Mouse (Mus musculus) liver, embryonic 13.5 days (tissue): ENCODE data around the gene Acin1. TPM values are rescaled to one million over a fixed set of nuclear protein-coding genes. Genes with fewer than 3 reads are reported as not detected.

Experiments
- ATAC-seq: fragments of 200-750 bp; cut with Nextera tagmentation; 2 replicates; pipeline ENCODE4 v1.8.0; 2017; ENCODE audit warnings: low read depth, mild to moderate bottlenecking, moderate number of reproducible peaks, moderate library complexity
- DNase-seq: peaks from one replicate; pipeline ENCODE4 v3.0.0; 2022
- H3K27ac ChIP-seq: fragments of 300-500 bp; sonication (generic); 2 replicates; pipeline ENCODE4 v1.5.1; 2015; ENCODE audit warnings: moderate library complexity, mild to moderate bottlenecking, inconsistent platforms
- H3K27me3 ChIP-seq: fragments of 300-500 bp; sonication (generic); 2 replicates; pipeline ENCODE4 v1.6.1; 2015; ENCODE audit warnings: mild to moderate bottlenecking, inconsistent platforms
- H3K36me3 ChIP-seq: fragments of 300-500 bp; sonication (generic); 2 replicates; pipeline ENCODE4 v1.6.1; 2015; ENCODE audit warnings: mild to moderate bottlenecking, inconsistent platforms
- H3K4me1 ChIP-seq: fragments of 300-500 bp; sonication (generic); replicated peaks from 2 replicates; pipeline ENCODE4 v1.6.1; 2015; ENCODE audit warnings: inconsistent platforms
- H3K4me2 ChIP-seq: fragments of 300-500 bp; sonication (generic); 2 replicates; pipeline ENCODE4 v1.6.1; 2015; ENCODE audit warnings: inconsistent platforms, mild to moderate bottlenecking, moderate library complexity
- H3K4me3 ChIP-seq: fragments of 300-500 bp; sonication (generic); replicated peaks from 2 replicates; pipeline ENCODE4 v1.5.1; 2015; ENCODE audit warnings: mild to moderate bottlenecking, inconsistent platforms
- H3K9ac ChIP-seq: fragments of 300-500 bp; sonication (generic); 2 replicates; pipeline ENCODE4 v1.6.1; 2015; ENCODE audit warnings: mild to moderate bottlenecking, inconsistent platforms
- H3K9me3 ChIP-seq: fragments of 300-500 bp; sonication (generic); replicated peaks from 2 replicates; pipeline ENCODE4 v1.6.1; 2016; ENCODE audit warnings: inconsistent platforms
- WGBS: fragments of 180-500 bp; shearing (Covaris S2); methylation state at CpG from one replicate; pipeline ENCODE4 v1.1.7; 2015; ENCODE audit not compliant: insufficient replicate concordance; 5-methylcytosine and 5-hydroxymethylcytosine counted together
- polyA plus RNA-seq: library from polyadenylated mRNA; unstranded; fragments of >200 nt; fragmentation: Nextera tagmentation; extraction: Ambion mirVana; gene quantifications from 2 replicates; pipeline ENCODE4 v1.2.1, GENCODE M21; 2015

Acin1 gene
- polyA plus RNA-seq, 1 experiment from 2014 or later: 62.5 TPM

GRCm38 (mm10) chr14:54698733-54699132 lies 12.0 kb upstream of the Acin1 start, which contains the start of gene Gm29776:
Gene Gm29776 (minus strand): TSS chr14:54698833.
- H3K4me1 ChIP-seq: peaks cover 10% of the 10 kb centered on the region
- H3K9me3 ChIP-seq: no peaks in the 10 kb centered on the region
- H3K4me2 ChIP-seq: no peak within 1 kb of the TSS
- ATAC-seq (no peak), DNase-seq (no peak)
- H3K36me3 ChIP-seq: peaks cover 5% of the 10 kb centered on the region; the same call in 1 of the 2 replicates
- H3K9ac ChIP-seq: no peak within 1 kb of the TSS
- WGBS: 75% methylated on average over 4 of the region's 4 CpGs
- no peak within 1 kb of the TSS for H3K4me3 ChIP-seq
- peaks cover 28% of the 10 kb centered on the region for H3K27me3 ChIP-seq
- no peak within 1 kb of the TSS for H3K27ac ChIP-seq

- no peak overlapping the region for H3K4me2 ChIP-seq
- no peak overlapping the region for H3K4me3 ChIP-seq
- DNase-seq: no peak
- H3K9ac ChIP-seq: no peak overlapping the region
- no peak for ATAC-seq
- no peaks in the 10 kb centered on the region for H3K9me3 ChIP-seq
- peaks cover 11% of the 10 kb centered on the region; the same call in 1 of the 2 replicates for H3K36me3 ChIP-seq
- peaks cover 10% of the 10 kb centered on the region for H3K4me1 ChIP-seq
- H3K27ac ChIP-seq: no peak overlapping the region
- 75% methylated on average over 4 of the region's 4 CpGs for WGBS
- peaks cover 8% of the 10 kb centered on the region; the same call in 1 of the 2 replicates for H3K27me3 ChIP-seq
Observed at GRCm38 (mm10) chr14:54696752-54697151, 10.0 kb upstream of the Acin1 start.

GRCm38 (mm10) chr14:54695042-54695441 lies 8.3 kb upstream of the Acin1 start:
- Histone ChIP-seq H3K27me3 (peaks cover 5% of the 10 kb centered on the region; the same call in 1 of the 2 replicates), H3K9ac (no peak overlapping the region), H3K9me3 (no peaks in the 10 kb centered on the region), H3K36me3 (peaks cover 22% of the 10 kb centered on the region), H3K4me2 (no peak overlapping the region), H3K4me3 (no peak overlapping the region), H3K27ac (no peak overlapping the region), H3K4me1 (peaks cover 10% of the 10 kb centered on the region)
- 61% methylated on average over 6 of the region's 6 CpGs for WGBS
- ATAC-seq (no peak), DNase-seq (no peak)

GRCm38 (mm10) chr14:54687251-54687650 lies 520 bp upstream of the Acin1 start:
- no peak for ATAC-seq
- Histone ChIP-seq H3K27me3 (no peaks in the 10 kb centered on the region), H3K4me3 (peak overlapping the region; percentile 78), H3K4me1 (peaks cover 49% of the 10 kb centered on the region), H3K36me3 (peaks cover 49% of the 10 kb centered on the region), H3K9me3 (no peaks in the 10 kb centered on the region), H3K4me2 (peak overlapping the region; percentile 71), H3K27ac (peak overlapping the region; percentile 99), H3K9ac (peak overlapping the region; percentile 91)
- DNase-seq: no peak
- 2% methylated on average over 8 of the region's 8 CpGs for WGBS

GRCm38 (mm10) chr14:54686063-54686521 lies 639 bp downstream of the Acin1 start, which contains the start of gene 1700123O20Rik:
Gene 1700123O20Rik (plus strand): TSS chr14:54686216.
- peak within 1 kb of the TSS; percentile 99 for H3K27ac ChIP-seq
- H3K36me3 ChIP-seq: peaks cover 58% of the 10 kb centered on the region
- DNase-seq (peak; percentile 89), ATAC-seq (peak; percentile 85)
- peak within 1 kb of the TSS; percentile 78 for H3K4me3 ChIP-seq
- peak within 1 kb of the TSS; percentile 71 for H3K4me2 ChIP-seq
- WGBS: 0% methylated on average over 41 of the region's 41 CpGs
- no peaks in the 10 kb centered on the region for H3K27me3 ChIP-seq
- peaks cover 55% of the 10 kb centered on the region for H3K4me1 ChIP-seq
- no peaks in the 10 kb centered on the region for H3K9me3 ChIP-seq
- H3K9ac ChIP-seq: peak within 1 kb of the TSS; percentile 91

GRCm38 (mm10) chr14:54685471-54685870 lies 1.3 kb downstream of the Acin1 start:
- peak overlapping the region; percentile 99 for H3K27ac ChIP-seq
- peak overlapping the region; percentile 71 for H3K4me2 ChIP-seq
- peak; percentile 6 for ATAC-seq
- H3K4me1 ChIP-seq: peaks cover 55% of the 10 kb centered on the region
- no peaks in the 10 kb centered on the region for H3K9me3 ChIP-seq
- no peaks in the 10 kb centered on the region for H3K27me3 ChIP-seq
- H3K9ac ChIP-seq: peak overlapping the region; percentile 91
- peak overlapping the region; percentile 78 for H3K4me3 ChIP-seq
- H3K36me3 ChIP-seq: peaks cover 56% of the 10 kb centered on the region
- DNase-seq: no peak
- WGBS: 4% methylated on average over 8 of the region's 8 CpGs

GRCm38 (mm10) chr14:54682396-54682795 lies 4.3 kb downstream of the Acin1 start:
- Histone ChIP-seq H3K27ac (no peak overlapping the region), H3K4me1 (peaks cover 36% of the 10 kb centered on the region), H3K27me3 (no peaks in the 10 kb centered on the region), H3K9me3 (no peaks in the 10 kb centered on the region), H3K4me2 (no peak overlapping the region), H3K9ac (no peak overlapping the region), H3K4me3 (no peak overlapping the region), H3K36me3 (peaks cover 58% of the 10 kb centered on the region)
- no peak for DNase-seq
- no peak for ATAC-seq
- WGBS: 76% methylated on average over 3 of the region's 3 CpGs

- peaks cover 21% of the 10 kb centered on the region for H3K4me1 ChIP-seq
- peaks cover 80% of the 10 kb centered on the region for H3K36me3 ChIP-seq
- DNase-seq (no peak), ATAC-seq (peak; percentile 64)
- no peak overlapping the region for H3K27ac ChIP-seq
- H3K27me3 ChIP-seq: no peaks in the 10 kb centered on the region
- H3K9ac ChIP-seq: no peak overlapping the region
- H3K4me3 ChIP-seq: no peak overlapping the region
- H3K9me3 ChIP-seq: no peaks in the 10 kb centered on the region
- WGBS: 82% methylated on average over 16 of the region's 16 CpGs
- H3K4me2 ChIP-seq: no peak overlapping the region
Observed at GRCm38 (mm10) chr14:54678657-54679304, 8.0 kb downstream of the Acin1 start.

- 77% methylated on average over 5 of the region's 5 CpGs for WGBS
- H3K4me1 ChIP-seq: no peaks in the 10 kb centered on the region
- H3K4me2 ChIP-seq: no peak overlapping the region
- H3K27me3 ChIP-seq: no peaks in the 10 kb centered on the region
- no peaks in the 10 kb centered on the region for H3K9me3 ChIP-seq
- no peak overlapping the region for H3K27ac ChIP-seq
- DNase-seq (no peak), ATAC-seq (no peak)
- H3K9ac ChIP-seq: no peak overlapping the region
- H3K4me3 ChIP-seq: no peak overlapping the region
- H3K36me3 ChIP-seq: peaks cover 78% of the 10 kb centered on the region
Observed at GRCm38 (mm10) chr14:54676290-54676689, 10.4 kb downstream of the Acin1 start.

- no peak for DNase-seq
- Histone ChIP-seq H3K4me1 (no peaks in the 10 kb centered on the region), H3K4me3 (no peak overlapping the region), H3K4me2 (no peak overlapping the region), H3K27me3 (no peaks in the 10 kb centered on the region), H3K36me3 (peaks cover 72% of the 10 kb centered on the region), H3K9ac (no peak overlapping the region), H3K27ac (no peak overlapping the region), H3K9me3 (no peaks in the 10 kb centered on the region)
- 39% methylated on average over 2 of the region's 2 CpGs for WGBS
- ATAC-seq: no peak
Observed at GRCm38 (mm10) chr14:54674317-54674716, 12.4 kb downstream of the Acin1 start.

- 68% methylated on average over 4 of the region's 4 CpGs for WGBS
- H3K4me3 ChIP-seq: no peak overlapping the region
- H3K9me3 ChIP-seq: no peaks in the 10 kb centered on the region
- no peak for DNase-seq
- peak; percentile 39; the same call in 1 of the 2 replicates for ATAC-seq
- no peak overlapping the region for H3K4me2 ChIP-seq
- H3K36me3 ChIP-seq: peaks cover 76% of the 10 kb centered on the region
- H3K9ac ChIP-seq: no peak overlapping the region
- H3K27ac ChIP-seq: no peak overlapping the region
- no peaks in the 10 kb centered on the region for H3K4me1 ChIP-seq
- H3K27me3 ChIP-seq: no peaks in the 10 kb centered on the region
Observed at GRCm38 (mm10) chr14:54669381-54669780, 17.4 kb downstream of the Acin1 start.
